Mouse (Mus musculus) embryonic fibroblast, embryonic 13.5 days (primary cell): ENCODE data around the gene Chil1. TPM values are rescaled to one million over a fixed set of nuclear protein-coding genes. Genes with fewer than 3 reads are reported as not detected.

Experiments used
- H3K27ac ChIP-seq: 2 replicates; pipeline ENCODE4 v1.5.1; 2012; ENCODE audit warnings: low read length, control low read depth, inconsistent platforms; ENCODE audit not compliant: insufficient read depth
- H3K4me1 ChIP-seq: 2 replicates; pipeline ENCODE4 v1.6.1; 2011; ENCODE audit warnings: low read length; ENCODE audit not compliant: control insufficient read depth, insufficient read depth
- H3K4me3 ChIP-seq: 2 replicates; pipeline ENCODE4 v1.5.1; 2011; ENCODE audit warnings: mild to moderate bottlenecking, control low read depth, low read length; ENCODE audit not compliant: insufficient read depth
- CTCF ChIP-seq: IDR thresholded peaks from 2 replicates; pipeline ENCODE4 v1.5.1; 2011; ENCODE audit warnings: mild to moderate bottlenecking, control low read depth, low read length, moderate library complexity, borderline replicate concordance; ENCODE audit not compliant: insufficient read depth
- POLR2A ChIP-seq: IDR thresholded peaks from 2 replicates; pipeline ENCODE4 v1.6.1; 2011; ENCODE audit warnings: low read depth, mild to moderate bottlenecking, control low read depth, low read length, moderate library complexity
- polyA plus RNA-seq: library from polyadenylated mRNA; stranded (reverse); fragments of >200 nt; gene quantifications from 2 replicates; pipeline ENCODE4 v1.2.4, GENCODE M21; 2011; ENCODE audit warnings: low read depth; ENCODE audit not compliant: missing spikeins, insufficient read length

Gene Chil1
- polyA plus RNA-seq, 1 experiment, result 9.6 TPM

- Histone ChIP-seq H3K27ac (no peak overlapping the region), H3K4me3 (no peak overlapping the region)
- no peak for TF ChIP-seq CTCF
- no peak for TF ChIP-seq POLR2A
These were observed 33.1 kb downstream of the Chil1 start for GRCm38 (mm10) chr1:134215059-134215458.

GRCm38 (mm10) chr1:134215751-134216628 lies 34.0 kb downstream of the Chil1 start:
- Histone ChIP-seq H3K27ac (no peak overlapping the region), H3K4me3 (no peak overlapping the region), H3K4me1 (no peaks in the 10 kb centered on the region)
- TF ChIP-seq POLR2A (no peak), CTCF (no peak)

More at GRCm38 (mm10) chr1:134215059-134215458, 33.1 kb downstream of the Chil1 start:
- no peaks in the 10 kb centered on the region for H3K4me1 ChIP-seq

- no peak overlapping the region for H3K4me3 ChIP-seq
- TF ChIP-seq CTCF, result no peak
- TF ChIP-seq POLR2A, result no peak
- no peak overlapping the region for H3K27ac ChIP-seq
- H3K4me1 ChIP-seq, result no peaks in the 10 kb centered on the region
These were observed 34.6 kb downstream of the Chil1 start for GRCm38 (mm10) chr1:134216629-134216971.

GRCm38 (mm10) chr1:134217028-134217481 lies 35.1 kb downstream of the Chil1 start:
- Histone ChIP-seq H3K4me3 (no peak overlapping the region), H3K27ac (no peak overlapping the region), H3K4me1 (no peaks in the 10 kb centered on the region)
- TF ChIP-seq CTCF, result no peak
- no peak for TF ChIP-seq POLR2A

GRCm38 (mm10) chr1:134217942-134218341 lies 36.0 kb downstream of the Chil1 start:
- no peaks in the 10 kb centered on the region for H3K4me1 ChIP-seq
- no peak overlapping the region for H3K27ac ChIP-seq
- TF ChIP-seq POLR2A, result no peak
- no peak for TF ChIP-seq CTCF
- H3K4me3 ChIP-seq, result no peak overlapping the region

GRCm38 (mm10) chr1:134219608-134220007 lies 37.6 kb downstream of the Chil1 start:
- Histone ChIP-seq H3K4me1 (no peaks in the 10 kb centered on the region), H3K27ac (no peak overlapping the region), H3K4me3 (no peak overlapping the region)
- TF ChIP-seq POLR2A (no peak), CTCF (no peak)

GRCm38 (mm10) chr1:134221172-134221571 lies 39.2 kb downstream of the Chil1 start:
- H3K4me1 ChIP-seq, result no peaks in the 10 kb centered on the region
- H3K27ac ChIP-seq, result no peak overlapping the region
- no peak overlapping the region for H3K4me3 ChIP-seq
- no peak for TF ChIP-seq POLR2A
- TF ChIP-seq CTCF, result no peak

DNA sequence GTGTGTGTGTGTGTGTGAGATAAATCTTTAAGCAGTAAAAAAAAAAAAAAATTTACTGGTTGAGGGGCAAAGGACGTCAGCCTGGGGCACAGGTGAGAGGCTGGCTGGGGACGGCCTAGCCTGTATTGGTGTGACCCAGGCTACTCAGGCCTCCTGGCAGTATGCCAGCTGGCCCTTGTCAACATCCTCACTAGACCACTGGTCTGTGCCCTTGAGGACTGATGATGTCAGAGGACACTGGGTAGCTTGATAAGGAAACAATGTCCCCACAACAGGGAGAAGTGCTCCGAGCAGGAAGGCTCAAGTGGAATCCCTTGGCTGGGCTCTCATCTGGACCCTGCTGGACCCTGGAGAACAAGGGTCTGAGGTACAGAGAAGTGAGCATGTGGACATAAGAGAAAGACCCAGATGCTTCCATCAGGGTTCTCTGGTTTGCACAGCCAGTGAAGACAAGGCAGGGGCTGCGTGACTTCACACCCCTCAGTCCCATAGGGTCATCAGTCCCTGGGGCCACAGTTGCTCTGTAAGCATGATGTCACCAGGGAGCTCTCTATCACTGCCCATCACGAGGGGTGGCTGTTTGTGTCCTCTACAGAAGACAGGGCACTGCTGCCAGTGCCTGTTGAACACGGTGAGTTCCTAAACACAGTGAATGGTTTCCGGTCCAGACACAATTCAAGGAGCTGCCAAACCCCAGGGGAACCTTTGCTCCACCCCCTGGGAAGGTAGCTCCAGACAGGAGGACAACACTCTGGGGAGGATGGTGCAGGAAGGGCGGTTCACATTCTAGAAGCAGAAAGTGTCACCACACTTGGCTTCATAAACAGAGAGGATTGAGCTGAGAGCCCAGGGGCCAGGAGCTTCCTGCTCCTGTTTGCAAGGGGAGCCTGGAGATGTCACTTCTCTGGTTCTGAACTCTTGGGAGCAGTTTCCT lies 40.4 kb downstream of the Chil1 start:
- no peak for TF ChIP-seq CTCF
- no peaks in the 10 kb centered on the region for H3K4me1 ChIP-seq
- H3K4me3 ChIP-seq, result no peak overlapping the region
- H3K27ac ChIP-seq, result no peak overlapping the region

- Histone ChIP-seq H3K27ac (no peak overlapping the region), H3K4me1 (no peaks in the 10 kb centered on the region), H3K4me3 (no peak overlapping the region)
- no peak for TF ChIP-seq CTCF
- TF ChIP-seq POLR2A, result no peak
These were observed 42.8 kb downstream of the Chil1 start for GRCm38 (mm10) chr1:134224649-134225227.
